Mouse (Mus musculus) CD4-positive helper T cell, adult 2 months (primary cell): ENCODE measurements around the gene Dhtkd1.
"Not testable (repeated sequence)": the region's sequence is repeated elsewhere in the genome, so short reads cannot be mapped to it uniquely, and the experiment has no call there.

Experiments used
- DNase-seq: peaks from one replicate; pipeline ENCODE4 v3.0.0-alpha.2; 2012; ENCODE audit warnings: low read depth, missing footprints, low spot score

The Dhtkd1 gene

DNA sequence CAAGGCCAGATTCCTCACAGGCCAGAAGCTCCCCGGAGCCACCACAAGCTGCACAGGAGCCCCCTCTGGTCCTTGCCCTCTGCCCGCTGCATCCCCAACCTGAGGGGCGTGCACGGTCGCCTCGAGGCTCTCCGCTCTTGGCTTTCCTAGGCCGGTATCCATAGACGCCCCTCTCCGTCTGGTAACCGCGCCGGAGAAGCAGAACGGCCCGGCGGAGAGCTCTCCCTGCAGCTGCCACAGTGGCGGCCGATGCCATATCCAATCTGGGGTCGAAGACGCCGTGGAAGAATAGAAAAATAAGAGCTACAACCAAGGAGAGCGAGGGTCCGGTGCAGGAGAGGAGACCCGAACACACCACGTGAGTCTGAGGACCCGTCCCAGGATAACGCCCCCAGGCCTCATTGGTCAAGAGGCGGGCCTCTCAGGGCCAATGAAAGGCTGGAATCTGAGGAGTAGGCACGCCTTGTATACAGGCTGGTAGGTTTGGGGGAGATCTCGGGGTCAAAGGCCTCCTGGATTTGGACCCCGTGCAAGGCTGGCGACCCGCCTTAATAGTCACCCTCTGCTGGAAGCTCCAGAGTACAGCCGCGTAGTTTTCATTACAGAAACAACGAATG lies at the start of gene Dhtkd1:
TSS of gene Dhtkd1 (minus strand) at position 377 of the 617 bp plus-strand sequence.
- DNase-seq: peak; percentile 10

GRCm38 (mm10) chr2:5977532-5977931 lies 34.9 kb upstream of the Dhtkd1 start:
- DNase-seq: no peak

GRCm38 (mm10) chr2:5970629-5971028 lies 28.0 kb upstream of the Dhtkd1 start:
- DNase-seq: not testable (repeated sequence)

GRCm38 (mm10) chr2:5965972-5966371 lies 23.4 kb upstream of the Dhtkd1 start:
- no peak for DNase-seq

- not testable (repeated sequence) for DNase-seq
Measured at GRCm38 (mm10) chr2:5963729-5964128, 21.1 kb upstream of the Dhtkd1 start.

GRCm38 (mm10) chr2:5962265-5962664 lies 19.7 kb upstream of the Dhtkd1 start:
- no peak for DNase-seq

DNA sequence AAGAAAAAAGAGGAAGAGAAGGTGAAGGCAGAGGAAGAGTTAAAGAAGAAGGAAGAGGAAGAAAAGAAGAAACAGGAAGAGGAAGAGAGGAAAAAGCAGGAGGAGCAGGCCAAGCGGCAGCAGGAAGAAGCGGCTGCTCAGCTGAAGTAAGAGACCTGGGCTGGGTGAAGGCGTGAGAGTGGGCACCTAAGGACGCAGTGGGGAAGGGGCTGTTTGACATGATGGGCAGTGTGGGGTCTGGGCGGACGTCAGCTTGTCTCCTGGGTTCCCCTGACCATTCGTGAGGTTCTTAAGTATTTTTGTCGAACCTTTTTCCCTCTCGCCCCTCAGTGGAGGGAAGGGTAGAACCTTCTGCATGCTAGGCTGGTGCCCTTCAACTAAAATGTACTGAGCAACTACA lies 15.1 kb upstream of the Dhtkd1 start:
- no peak for DNase-seq

GRCm38 (mm10) chr2:5951621-5952211 lies 9.1 kb upstream of the Dhtkd1 start:
- DNase-seq: no peak

DNA sequence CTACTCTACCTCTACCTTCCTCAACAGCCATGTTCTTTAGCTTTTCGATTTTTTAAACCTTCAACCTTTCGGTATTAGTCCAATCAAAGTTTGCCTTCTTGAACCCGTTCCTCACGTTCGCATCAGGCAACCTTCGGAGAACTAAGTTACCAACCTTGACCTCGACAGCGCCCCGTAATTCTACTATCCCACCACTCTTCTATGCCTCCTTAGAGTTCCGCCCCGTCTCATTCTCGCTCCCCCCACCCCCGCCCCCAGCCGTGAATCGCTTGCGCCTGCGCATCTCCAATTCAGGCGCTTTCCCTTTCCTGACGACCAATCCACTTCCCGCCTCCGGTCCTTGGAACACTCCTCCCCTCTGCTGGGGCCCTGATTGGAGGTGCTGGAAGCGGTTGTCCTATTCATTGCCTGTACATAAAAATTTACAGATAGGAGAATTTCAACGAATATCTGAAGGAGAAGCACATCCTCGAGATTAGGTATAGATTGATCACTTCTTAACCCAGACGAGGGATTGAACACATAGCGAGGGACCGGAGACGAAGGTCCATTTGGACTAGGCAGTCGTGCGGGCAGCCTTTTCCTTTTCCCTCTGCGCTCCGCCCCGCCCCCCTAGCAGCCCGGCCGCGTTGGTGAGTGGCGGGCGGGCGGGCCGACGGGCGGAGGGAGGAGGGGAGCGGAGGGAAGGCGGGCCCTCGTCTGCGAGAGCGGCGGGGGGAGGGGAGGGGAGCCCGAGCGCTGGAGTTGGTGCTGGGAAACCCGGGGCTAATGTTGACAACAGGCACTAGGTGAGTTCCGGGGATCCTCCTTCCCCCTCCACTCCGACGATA lies 8.4 kb upstream of the Dhtkd1 start, which contains the start of gene Upf2:
TSS of gene Upf2 (plus strand) at position 704 of the 830 bp plus-strand sequence.
- peak; percentile 97 for DNase-seq

GRCm38 (mm10) chr2:5950305-5950704 lies 7.7 kb upstream of the Dhtkd1 start:
- DNase-seq: peak; percentile 33

DNA sequence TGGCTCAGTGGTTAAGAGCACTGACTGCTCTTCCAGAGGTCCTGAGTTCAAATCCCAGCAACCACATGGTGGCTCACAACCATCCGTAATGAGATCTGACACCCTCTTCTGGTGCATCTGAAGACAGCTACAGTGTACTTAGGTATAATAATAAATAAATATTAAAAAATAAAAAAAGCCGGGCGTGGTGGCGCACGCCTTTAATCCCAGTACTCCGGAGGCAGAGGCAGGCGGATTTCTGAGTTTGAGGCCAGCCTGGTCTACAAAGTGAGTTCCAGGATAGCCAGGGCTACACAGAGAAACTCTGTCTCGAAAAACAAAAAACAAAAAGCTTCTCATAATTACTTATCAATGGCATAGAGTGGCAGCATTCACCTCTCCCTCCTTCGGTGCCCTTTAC lies 7.2 kb upstream of the Dhtkd1 start:
- not testable (repeated sequence) for DNase-seq

DNA sequence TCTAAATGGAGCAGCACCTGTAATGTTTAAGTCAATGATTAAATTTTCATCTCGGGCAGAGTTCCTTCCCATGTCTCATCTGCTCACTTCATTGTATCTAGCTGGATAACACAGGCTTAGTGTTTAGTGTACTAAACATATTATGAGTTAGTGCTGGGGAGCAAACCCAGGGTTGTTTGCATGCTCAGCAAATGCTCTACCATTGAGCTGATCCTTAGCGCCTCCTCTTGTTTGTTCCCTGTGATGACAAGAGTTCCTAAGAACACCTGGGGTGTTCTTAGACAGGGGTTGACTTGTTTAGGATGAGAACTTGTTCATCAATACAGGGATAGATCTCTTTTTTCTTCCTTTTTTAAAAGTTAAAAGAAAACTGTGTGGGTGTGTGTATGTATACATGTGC lies 6.4 kb upstream of the Dhtkd1 start:
- no peak for DNase-seq

GRCm38 (mm10) chr2:5946876-5947275 lies 4.3 kb upstream of the Dhtkd1 start:
- no peak for DNase-seq

GRCm38 (mm10) chr2:5945629-5946028 lies 3.0 kb upstream of the Dhtkd1 start:
- DNase-seq: no peak

DNA sequence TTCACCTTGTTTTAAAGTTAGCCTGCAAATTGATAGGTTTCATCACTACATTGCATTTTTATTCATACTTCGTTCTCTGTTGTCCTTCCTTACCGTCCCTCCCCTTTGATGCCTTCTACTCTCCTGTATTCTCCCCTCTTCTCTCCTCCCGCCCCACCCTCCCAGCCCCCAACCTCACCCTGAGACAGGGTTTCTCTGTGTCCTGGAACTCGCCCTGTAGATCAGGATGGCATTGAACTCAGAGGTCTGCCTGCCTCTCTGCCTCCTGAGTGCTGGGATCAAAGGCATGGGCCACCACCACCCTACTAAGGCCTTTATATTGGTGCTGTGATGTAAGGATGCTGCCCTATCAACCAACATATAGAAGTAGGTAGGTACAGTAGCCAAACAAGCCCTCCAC lies 479 bp upstream of the Dhtkd1 start:
- DNase-seq: no peak

GRCm38 (mm10) chr2:5941861-5942415 lies 654 bp downstream of the Dhtkd1 start:
- DNase-seq: no peak

DNA sequence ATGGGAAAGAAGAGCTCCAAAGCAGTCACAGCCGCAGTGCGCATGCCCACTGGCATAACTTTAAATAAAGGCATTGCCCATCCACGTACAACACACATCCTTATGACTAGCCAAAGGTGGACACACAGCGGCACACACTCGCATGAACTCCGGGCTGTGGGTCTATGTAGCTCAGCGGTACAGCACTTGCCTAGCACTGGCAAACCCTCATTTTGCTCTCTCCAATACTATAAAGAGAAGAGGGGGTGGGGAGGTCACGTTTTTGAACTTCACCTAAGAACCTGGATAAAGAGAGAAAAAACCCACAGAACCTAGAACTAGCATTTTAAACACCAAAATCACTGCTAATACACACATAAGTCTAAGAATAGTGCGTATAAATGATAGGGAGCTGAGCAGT lies 1.7 kb downstream of the Dhtkd1 start:
- DNase-seq: no peak

GRCm38 (mm10) chr2:5939911-5940310 lies 2.7 kb downstream of the Dhtkd1 start:
- no peak for DNase-seq

DNA sequence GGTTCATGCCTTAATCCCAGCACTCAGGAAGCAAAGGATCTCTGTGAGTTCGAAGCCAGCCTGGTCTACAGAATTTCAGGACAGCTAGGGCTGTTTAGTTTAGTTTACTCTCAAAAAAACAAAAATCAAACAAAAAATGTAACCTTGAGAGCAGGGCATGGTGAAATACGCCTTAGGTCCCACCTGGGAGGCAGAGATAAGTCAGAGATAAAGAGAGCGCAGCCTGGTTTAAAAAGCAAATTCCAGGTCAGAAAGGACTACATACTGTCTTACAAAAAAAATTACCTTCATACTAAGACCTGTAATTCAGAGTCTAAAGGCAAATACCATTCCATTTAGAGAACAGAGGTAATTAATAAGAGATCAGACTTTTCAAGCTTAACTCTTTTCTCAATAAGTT lies 3.3 kb downstream of the Dhtkd1 start:
- no peak for DNase-seq

DNA sequence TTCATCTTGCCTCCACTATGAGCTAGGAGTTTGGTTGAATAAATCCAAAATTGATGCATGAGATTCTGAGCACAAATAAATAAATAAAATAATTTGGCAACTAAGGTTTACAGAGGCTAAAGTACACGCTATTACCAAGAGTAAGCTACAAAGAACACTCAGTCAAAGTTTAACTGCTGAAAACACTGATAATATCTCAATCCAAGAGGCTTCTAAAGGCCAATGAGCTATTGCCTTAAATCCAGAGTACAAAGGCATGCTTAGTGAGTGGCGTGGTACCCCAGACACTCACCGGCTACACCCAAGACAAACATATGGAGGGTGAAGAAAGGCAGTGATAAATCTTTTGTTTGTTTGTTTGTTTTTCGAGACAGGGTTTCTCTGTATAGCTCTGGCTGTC lies 6.0 kb downstream of the Dhtkd1 start:
- no peak for DNase-seq

- DNase-seq: no peak
Measured at GRCm38 (mm10) chr2:5936068-5936467, 6.5 kb downstream of the Dhtkd1 start.

GRCm38 (mm10) chr2:5934936-5935335 lies 7.7 kb downstream of the Dhtkd1 start:
- DNase-seq: no peak
